Mouse (Mus musculus) intestine, embryonic 16.5 days (tissue): ENCODE measurements around the gene Ppp2r3a. TPM values are rescaled to one million over a fixed set of nuclear protein-coding genes. Genes with fewer than 3 reads are reported as not detected.

Experiments
- ATAC-seq: fragments of 200-750 bp; cut with Nextera tagmentation; 2 replicates; pipeline ENCODE4 v1.8.0; 2017; ENCODE audit warnings: moderate TSS enrichment, moderate library complexity
- H3K27ac ChIP-seq: fragments of 300-500 bp; sonication (generic); 2 replicates; pipeline ENCODE4 v1.5.1; 2014; ENCODE audit warnings: mild to moderate bottlenecking, low read length
- H3K27me3 ChIP-seq: fragments of 300-500 bp; sonication (generic); replicated peaks from 2 replicates; pipeline ENCODE4 v1.6.1; 2014; ENCODE audit warnings: low read length, control low read depth, mixed read lengths; ENCODE audit not compliant: control insufficient read depth, insufficient read depth
- H3K36me3 ChIP-seq: fragments of 300-500 bp; sonication (generic); 2 replicates; pipeline ENCODE4 v1.6.1; 2014; ENCODE audit warnings: low read length, control low read depth; ENCODE audit not compliant: control insufficient read depth, insufficient read depth
- H3K4me1 ChIP-seq: fragments of 300-500 bp; sonication (generic); 2 replicates; pipeline ENCODE4 v1.6.1; 2014; ENCODE audit warnings: low read length, control low read depth, mixed read lengths; ENCODE audit not compliant: control insufficient read depth, insufficient read depth
- H3K4me2 ChIP-seq: fragments of 300-500 bp; sonication (generic); 2 replicates; pipeline ENCODE4 v1.6.1; 2014; ENCODE audit warnings: low read depth, low read length, control low read depth
- H3K4me3 ChIP-seq: fragments of 300-500 bp; sonication (generic); 2 replicates; pipeline ENCODE4 v1.5.1; 2014; ENCODE audit warnings: mild to moderate bottlenecking, low read length
- H3K9ac ChIP-seq: fragments of 300-500 bp; sonication (generic); 2 replicates; pipeline ENCODE4 v1.6.1; 2014; ENCODE audit warnings: low read depth, low read length
- H3K9me3 ChIP-seq: fragments of 300-500 bp; sonication (generic); 2 replicates; pipeline ENCODE4 v1.6.1; 2016; ENCODE audit warnings: low read length, control low read depth; ENCODE audit not compliant: control insufficient read depth
- WGBS: fragments of 180-500 bp; shearing (Covaris S2); extraction: QIAGEN DNeasy Blood & Tissue Kit; methylation state at CpG from one replicate; pipeline ENCODE4 v1.1.7; 2014; 5-methylcytosine and 5-hydroxymethylcytosine counted together
- polyA plus RNA-seq: library from polyadenylated mRNA; unstranded; fragments of >200 nt; fragmentation: Nextera tagmentation; extraction: Ambion mirVana; gene quantifications from 2 replicates; pipeline ENCODE4 v1.2.1, GENCODE M21; 2015

The Ppp2r3a gene
- polyA plus RNA-seq, 1 experiment from 2014 or later = 7.4 TPM

- no peak for ATAC-seq
- 75% methylated on average over 3 of the region's 3 CpGs for WGBS
- Histone ChIP-seq H3K4me3 (no peak overlapping the region), H3K27ac (no peak overlapping the region), H3K9ac (no peak overlapping the region), H3K36me3 (no peaks in the 10 kb centered on the region), H3K4me2 (no peak overlapping the region), H3K4me1 (no peaks in the 10 kb centered on the region), H3K9me3 (no peaks in the 10 kb centered on the region), H3K27me3 (no peaks in the 10 kb centered on the region)
These were observed 186.5 kb downstream of the Ppp2r3a start for GRCm38 (mm10) chr9:101065076-101065602.

GRCm38 (mm10) chr9:101062253-101062780 is 189.3 kb downstream of the Ppp2r3a start:
- Histone ChIP-seq H3K9ac (no peak overlapping the region), H3K27ac (no peak overlapping the region), H3K4me3 (no peak overlapping the region), H3K36me3 (no peaks in the 10 kb centered on the region), H3K27me3 (no peaks in the 10 kb centered on the region), H3K9me3 (no peaks in the 10 kb centered on the region), H3K4me2 (no peak overlapping the region), H3K4me1 (no peaks in the 10 kb centered on the region)
- 63% methylated on average over 6 of the region's 6 CpGs for WGBS
- ATAC-seq = no peak

GRCm38 (mm10) chr9:101061035-101061434 is 190.6 kb downstream of the Ppp2r3a start:
- WGBS = 59% methylated on average over 11 of the region's 11 CpGs
- Histone ChIP-seq H3K27me3 (no peaks in the 10 kb centered on the region), H3K4me1 (no peaks in the 10 kb centered on the region), H3K9me3 (no peaks in the 10 kb centered on the region), H3K4me3 (no peak overlapping the region), H3K27ac (no peak overlapping the region), H3K9ac (no peak overlapping the region), H3K4me2 (no peak overlapping the region), H3K36me3 (no peaks in the 10 kb centered on the region)
- ATAC-seq = no peak

- H3K27me3 ChIP-seq = no peaks in the 10 kb centered on the region
- 94% methylated on average over 4 of the region's 4 CpGs for WGBS
- ATAC-seq = no peak
These were observed 194.4 kb downstream of the Ppp2r3a start for GRCm38 (mm10) chr9:101057156-101057555.

More at GRCm38 (mm10) chr9:101057156-101057555, 194.4 kb downstream of the Ppp2r3a start:
- no peak overlapping the region for H3K4me3 ChIP-seq
- no peaks in the 10 kb centered on the region for H3K36me3 ChIP-seq
- no peaks in the 10 kb centered on the region for H3K4me1 ChIP-seq
- H3K27ac ChIP-seq = peak overlapping the region; percentile 57
- H3K9me3 ChIP-seq = no peaks in the 10 kb centered on the region
- H3K9ac ChIP-seq = no peak overlapping the region
- H3K4me2 ChIP-seq = no peak overlapping the region

Other genes starting within 250 kb of the Ppp2r3a start
- 29.8 and 30.9 TPM in 2 replicates for gene Pccb, start 216.9 kb downstream of the Ppp2r3a start, polyA plus RNA-seq
- gene Msl2, start 177.7 kb downstream of the Ppp2r3a start, polyA plus RNA-seq = 2.6 TPM in 2 replicates